Mouse (Mus musculus): ENCODE results near the gene Pds5b.

DNA sequence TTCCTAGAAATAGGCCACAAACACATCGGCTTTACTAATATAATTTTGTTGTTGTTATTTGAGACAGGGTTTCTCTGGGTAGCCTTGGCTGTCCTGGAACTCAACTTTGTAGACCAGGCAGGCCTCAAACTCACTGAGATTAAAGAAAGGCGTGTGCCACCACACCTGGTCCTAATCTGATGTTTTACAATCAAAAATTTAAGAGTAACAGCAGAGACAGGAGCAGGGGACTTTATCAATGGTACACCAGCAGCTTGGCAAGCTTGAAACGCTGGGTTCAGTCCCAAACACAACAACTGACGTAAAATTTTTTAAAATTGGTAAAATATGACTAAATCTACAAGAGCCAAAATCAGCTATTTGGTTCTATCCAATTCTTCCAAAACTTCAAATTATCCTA, 28.6 kb upstream of the Pds5b start:
- TF ChIP-seq CTCF (IDR thresholded peaks at IDR 0.05; ENCODE audit: borderline replicate concordance, insufficient read depth, low read depth, low read length) = no peak
- no peak for TF ChIP-seq POLR2A (IDR thresholded peaks at IDR 0.05; ENCODE audit: borderline replicate concordance, insufficient read depth, low read length)

Measured in cerebellum, adult 2 months (tissue).